Mouse (Mus musculus): Measurements from ENCODE around the gene Npepl1. TPM values are rescaled to one million over a fixed set of nuclear protein-coding genes. Genes with fewer than 3 reads are reported as not detected.

The Npepl1 gene
- 10 to 100 TPM; 80.3 to 92.7 TPM for total RNA-seq (2023)

DNA sequence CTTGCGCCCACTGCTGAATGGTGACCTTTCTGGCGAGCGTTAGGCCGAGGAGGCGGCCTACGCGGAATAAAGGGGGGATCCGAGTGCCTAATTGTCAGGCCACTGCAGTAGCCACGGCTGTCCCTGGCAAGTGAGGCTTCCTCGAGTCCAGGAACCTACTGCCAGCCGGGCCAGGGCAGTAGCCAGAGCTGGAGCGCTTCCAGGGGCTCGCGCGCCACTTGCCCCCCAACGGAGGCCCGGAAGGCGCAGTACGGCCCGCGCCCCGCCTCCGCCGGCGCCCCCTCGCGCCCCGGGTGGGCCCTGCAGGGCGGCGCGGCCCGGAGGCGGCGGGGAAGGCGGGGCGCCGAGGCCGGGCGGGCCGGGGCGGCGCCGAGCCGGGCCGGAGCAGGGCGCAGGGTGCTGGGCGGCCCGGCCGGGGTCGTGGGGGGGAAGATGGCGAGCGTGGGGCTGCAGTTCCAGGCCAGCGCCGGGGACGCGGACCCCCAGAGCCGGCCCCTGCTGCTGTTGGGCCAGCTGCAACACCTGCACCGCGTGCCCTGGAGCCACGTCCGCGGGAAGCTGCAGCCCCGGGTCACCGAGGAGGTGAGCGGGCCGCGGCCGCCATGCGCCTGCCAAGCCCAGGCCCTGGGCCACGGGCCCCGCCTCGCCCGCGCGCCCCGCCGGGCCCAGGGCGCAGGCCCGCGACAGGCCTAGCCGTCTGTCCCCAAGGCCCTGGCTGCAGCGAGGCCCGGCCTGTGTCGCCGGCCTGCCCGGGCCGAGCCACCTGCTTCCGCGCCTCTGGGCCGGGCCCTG lies at the start of gene Npepl1:
Gene Npepl1, plus strand, starts transcription at position 359 of the 792 bp plus-strand sequence.

DNA sequence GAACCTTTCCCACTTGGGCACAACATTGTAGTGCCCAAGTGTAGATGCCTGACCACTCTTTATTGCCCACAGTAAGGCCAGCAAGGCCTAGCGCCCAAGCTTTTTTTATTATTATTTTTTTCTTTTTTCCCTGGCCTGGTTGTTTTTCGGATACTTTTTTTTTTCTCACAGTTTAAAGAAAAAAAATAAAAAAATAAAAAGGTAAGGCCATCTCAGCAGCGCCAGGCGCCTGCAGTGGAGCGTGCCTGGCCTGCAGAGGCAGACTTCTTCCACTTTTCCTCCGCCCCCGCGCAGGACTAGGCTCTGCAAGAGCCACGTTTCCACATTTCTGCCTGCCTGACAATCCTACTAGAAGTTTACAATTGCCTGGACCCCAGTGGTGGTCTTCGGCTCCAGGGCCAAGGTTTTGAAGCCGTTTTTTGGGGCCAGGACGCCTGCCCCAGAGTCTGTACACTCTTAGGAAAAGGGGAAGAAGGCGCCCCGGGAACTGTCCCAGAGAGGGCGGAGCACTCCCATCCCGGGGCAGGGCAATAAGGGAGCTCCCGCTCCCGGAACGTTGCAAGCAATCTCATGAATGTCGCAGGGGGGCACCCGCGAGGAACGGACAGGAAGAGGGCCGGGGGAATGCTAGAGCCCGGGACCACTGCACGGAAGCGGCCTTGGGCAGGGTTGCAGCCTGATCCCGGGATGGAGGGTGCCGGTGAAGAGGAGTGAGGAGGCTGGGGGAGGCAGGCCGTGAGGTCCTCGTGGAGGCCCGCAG lies 34.3 kb upstream of the Npepl1 start, which contains the start of gene Stx16:
Gene Stx16, plus strand, starts transcription at position 636 of the 760 bp plus-strand sequence.

Other genes with a start within 250 kb of the Npepl1 start
- 10 to 100 TPM; 69.1 to 79.7 TPM for gene Stx16, start 34.0 kb upstream of the Npepl1 start, total RNA-seq (2023)
- 100 to 1,000 TPM; 711 to 727 TPM for gene Gnas, start 174.0 kb downstream of the Npepl1 start, total RNA-seq (2023)
- gene Gm20721, start 236.4 kb downstream of the Npepl1 start, total RNA-seq (2023): 1 to 10 TPM in 1 of 2 experiments, under 1 TPM in 1; 0.84 to 1.1 TPM